Mouse (Mus musculus) gastrocnemius, postnatal 14 days (tissue): ENCODE data around the gene Gm17359. TPM values are rescaled to one million over a fixed set of nuclear protein-coding genes. Genes with fewer than 3 reads are reported as not detected.
"Not testable (repeated sequence)": the region's sequence is repeated elsewhere in the genome, so short reads cannot be mapped to it uniquely, and the experiment has no call there.

ENCODE experiments used
- DNase-seq: peaks from one replicate; pipeline ENCODE4 v3.0.0; 2021; ENCODE audit warnings: mixed read lengths
- intact Hi-C: fragments of 180-260 bp; cut with DNase I; formaldehyde crosslinking; loops from one replicate; pipeline ENCODE4 v1.15.1; 2025; ENCODE audit warnings: low total_unique reads
- total RNA-seq, 2 experiments: library from RNA; stranded (reverse); gene quantifications; 2 replicates each; pipeline ENCODE4 v1.2.3; 2021

Gm17359 gene
- total RNA-seq, 2 experiments from 2014 or later = not detected

- intact Hi-C loops = no loop called here
- DNase-seq = no peak
Observed at GRCm38 (mm10) chr3:79408546-79408945, 72.1 kb downstream of the Gm17359 start.

- intact Hi-C loops = no loop called here
- no peak for DNase-seq
Observed at GRCm38 (mm10) chr3:79409927-79410628, 73.6 kb downstream of the Gm17359 start.

GRCm38 (mm10) chr3:79410629-79410995 lies 74.2 kb downstream of the Gm17359 start:
- intact Hi-C loops = no loop called here
- DNase-seq = no peak

GRCm38 (mm10) chr3:79411666-79412065 lies 75.2 kb downstream of the Gm17359 start:
- DNase-seq = no peak
- intact Hi-C loops = no loop called here

GRCm38 (mm10) chr3:79413492-79413891 lies 77.0 kb downstream of the Gm17359 start:
- intact Hi-C loops = no loop called here
- DNase-seq = no peak

- intact Hi-C loops = no loop called here
- DNase-seq = no peak
Observed at GRCm38 (mm10) chr3:79415081-79415480, 78.6 kb downstream of the Gm17359 start.

- intact Hi-C loops = no loop called here
Observed at GRCm38 (mm10) chr3:79415929-79416328, 79.5 kb downstream of the Gm17359 start.

GRCm38 (mm10) chr3:79416944-79417680 lies 80.7 kb downstream of the Gm17359 start:
- intact Hi-C loops = no loop called here

More at GRCm38 (mm10) chr3:79415929-79416328, 79.5 kb downstream of the Gm17359 start:
- DNase-seq = no peak

GRCm38 (mm10) chr3:79418921-79419320 lies 82.5 kb downstream of the Gm17359 start:
- intact Hi-C loops = no loop called here
- no peak for DNase-seq

More at GRCm38 (mm10) chr3:79416944-79417680, 80.7 kb downstream of the Gm17359 start:
- DNase-seq = no peak

- no peak for DNase-seq
- intact Hi-C loops = no loop called here
Observed at GRCm38 (mm10) chr3:79425441-79425840, 89.0 kb downstream of the Gm17359 start.

GRCm38 (mm10) chr3:79433593-79433992 lies 97.1 kb downstream of the Gm17359 start:
- no peak for DNase-seq
- intact Hi-C loops = no loop called here

GRCm38 (mm10) chr3:79434436-79434835 lies 98.0 kb downstream of the Gm17359 start:
- intact Hi-C loops = no loop called here
- DNase-seq = no peak

GRCm38 (mm10) chr3:79434985-79435384 lies 98.5 kb downstream of the Gm17359 start:
- no peak for DNase-seq
- intact Hi-C loops = no loop called here

- no peak for DNase-seq
- intact Hi-C loops = no loop called here
Observed at GRCm38 (mm10) chr3:79436186-79436585, 99.7 kb downstream of the Gm17359 start.

- no peak for DNase-seq
- intact Hi-C loops = no loop called here
Observed at GRCm38 (mm10) chr3:79438276-79438675, 101.8 kb downstream of the Gm17359 start.

- DNase-seq = peak; percentile 11
- intact Hi-C loops = no loop called here
Observed at GRCm38 (mm10) chr3:79440976-79441491, 104.6 kb downstream of the Gm17359 start.

- no peak for DNase-seq
- intact Hi-C loops = no loop called here
Observed at GRCm38 (mm10) chr3:79443850-79444249, 107.4 kb downstream of the Gm17359 start.

- intact Hi-C loops = no loop called here
Observed at GRCm38 (mm10) chr3:79445041-79445440, 108.6 kb downstream of the Gm17359 start.

GRCm38 (mm10) chr3:79446124-79446523 lies 109.7 kb downstream of the Gm17359 start:
- intact Hi-C loops = no loop called here
- no peak for DNase-seq

More at GRCm38 (mm10) chr3:79445041-79445440, 108.6 kb downstream of the Gm17359 start:
- no peak for DNase-seq

- intact Hi-C loops, DNase-seq: not testable (repeated sequence)
Observed at GRCm38 (mm10) chr3:79446648-79447047, 110.2 kb downstream of the Gm17359 start.

- intact Hi-C loops = no loop called here
- DNase-seq = no peak
Observed at GRCm38 (mm10) chr3:79448421-79448820, 112.0 kb downstream of the Gm17359 start.
